Mouse (Mus musculus) ovary, postnatal 36 days (tissue): Measurements from ENCODE around the gene Zc3h12c.
A peak's percentile ranks its signal among the peaks of the same experiment; 100 is the strongest.

Experiments used
- DNase-seq: peaks from one replicate; pipeline ENCODE4 v3.0.0; 2022; ENCODE audit warnings: low spot score, mixed read lengths

Zc3h12c gene

GRCm38 (mm10) chr9:52167863-52168685, at the start of gene Zc3h12c:
Gene Zc3h12c, minus strand, starts transcription at chr9:52168572.
- peak; percentile 73 for DNase-seq

- peak; percentile 7 for DNase-seq
Observed at GRCm38 (mm10) chr9:52217636-52218035, 49.3 kb upstream of the Zc3h12c start.

- DNase-seq = no peak
Observed at GRCm38 (mm10) chr9:52215291-52215690, 46.9 kb upstream of the Zc3h12c start.

- DNase-seq = no peak
Observed at GRCm38 (mm10) chr9:52212416-52212815, 44.0 kb upstream of the Zc3h12c start.

GRCm38 (mm10) chr9:52208510-52209030, 40.2 kb upstream of the Zc3h12c start:
- no peak for DNase-seq

GRCm38 (mm10) chr9:52203189-52203588, 34.8 kb upstream of the Zc3h12c start:
- DNase-seq = no peak

- DNase-seq = no peak
Observed at GRCm38 (mm10) chr9:52200271-52200670, 31.9 kb upstream of the Zc3h12c start.

- no peak for DNase-seq
Observed at GRCm38 (mm10) chr9:52195853-52196252, 27.5 kb upstream of the Zc3h12c start.

- no peak for DNase-seq
Observed at GRCm38 (mm10) chr9:52193851-52194250, 25.5 kb upstream of the Zc3h12c start.

- DNase-seq = no peak
Observed at GRCm38 (mm10) chr9:52190907-52191306, 22.5 kb upstream of the Zc3h12c start.

GRCm38 (mm10) chr9:52188106-52188505, 19.7 kb upstream of the Zc3h12c start:
- DNase-seq = no peak

- no peak for DNase-seq
Observed at GRCm38 (mm10) chr9:52186296-52186941, 18.0 kb upstream of the Zc3h12c start.

GRCm38 (mm10) chr9:52181419-52181818, 13.0 kb upstream of the Zc3h12c start:
- no peak for DNase-seq

- no peak for DNase-seq
Observed at GRCm38 (mm10) chr9:52180851-52181250, 12.5 kb upstream of the Zc3h12c start.

GRCm38 (mm10) chr9:52175257-52175859, 7.0 kb upstream of the Zc3h12c start:
- DNase-seq = no peak

- DNase-seq = no peak
Observed at GRCm38 (mm10) chr9:52174671-52175111, 6.3 kb upstream of the Zc3h12c start.

- DNase-seq = no peak
Observed at GRCm38 (mm10) chr9:52173937-52174336, 5.6 kb upstream of the Zc3h12c start.

GRCm38 (mm10) chr9:52172550-52172949, 4.2 kb upstream of the Zc3h12c start:
- DNase-seq = no peak

- DNase-seq = no peak
Observed at GRCm38 (mm10) chr9:52170671-52171070, 2.3 kb upstream of the Zc3h12c start.

- no peak for DNase-seq
Observed at GRCm38 (mm10) chr9:52170131-52170530, 1.8 kb upstream of the Zc3h12c start.

- peak; percentile 82 for DNase-seq
Observed at GRCm38 (mm10) chr9:52168686-52169270, 406 bp upstream of the Zc3h12c start.

- DNase-seq = no peak
Observed at GRCm38 (mm10) chr9:52167506-52167862, 888 bp downstream of the Zc3h12c start.
